Mouse (Mus musculus): ENCODE results near the gene Kctd17. TPM values are rescaled to one million over a fixed set of nuclear protein-coding genes. Genes with fewer than 3 reads are reported as not detected.

Kctd17 gene
- polyA plus RNA-seq, 1 experiment, result 78.0 TPM

- no peak for DNase-seq
- TF ChIP-seq POLR2A (IDR thresholded peaks at IDR 0.05; ENCODE audit: control insufficient read depth, extremely low read depth, insufficient read depth, low read length, poor library complexity) (no peak), CTCF (IDR thresholded peaks at IDR 0.05; ENCODE audit: borderline replicate concordance, control insufficient read depth, extremely low read depth, insufficient read depth, low read length, poor library complexity) (no peak)
- H3K27me3 ChIP-seq (ENCODE audit: control insufficient read depth, insufficient read depth, low read length), result no peaks in the 10 kb centered on the region
- no peaks in the 10 kb centered on the region for H3K36me3 ChIP-seq (ENCODE audit: control insufficient read depth, insufficient read depth, low read length)
- WGBS, result 55% methylated on average over 6 of the region's 6 CpGs
- no peak overlapping the region for H3K4me3 ChIP-seq (ENCODE audit: control insufficient read depth, insufficient read depth, low read length)
- H3K4me1 ChIP-seq (replicated peaks; ENCODE audit: control insufficient read depth, insufficient read depth, low read length), result peaks cover 2% of the 10 kb centered on the region
- no peak overlapping the region for H3K27ac ChIP-seq (ENCODE audit: control insufficient read depth, insufficient read depth, low read length)
Observed at GRCm38 (mm10) chr15:78466809-78467208, 38.4 kb downstream of the Kctd17 start.

DNA sequence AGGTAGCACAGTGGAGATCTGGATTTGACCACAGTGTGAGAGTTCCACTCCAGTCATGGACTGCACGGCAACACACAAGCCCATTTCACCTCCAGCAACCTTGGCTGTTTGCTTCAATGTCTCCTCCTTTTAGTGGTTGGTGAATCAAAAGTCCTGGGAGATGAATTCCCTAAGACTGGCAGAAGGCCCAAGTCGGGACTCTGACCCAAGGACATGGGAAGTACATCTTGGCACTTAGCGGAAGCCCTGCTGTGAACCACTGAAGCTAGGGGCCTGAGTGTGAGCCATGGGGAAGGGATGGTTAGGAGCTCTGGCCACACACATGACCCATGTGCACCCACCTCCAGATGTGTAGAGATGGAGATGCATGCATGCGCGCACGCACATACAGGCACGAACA, 39.2 kb downstream of the Kctd17 start:
- peaks cover 2% of the 10 kb centered on the region for H3K4me1 ChIP-seq (replicated peaks; ENCODE audit: control insufficient read depth, insufficient read depth, low read length)
- TF ChIP-seq POLR2A (IDR thresholded peaks at IDR 0.05; ENCODE audit: control insufficient read depth, extremely low read depth, insufficient read depth, low read length, poor library complexity) (no peak), CTCF (IDR thresholded peaks at IDR 0.05; ENCODE audit: borderline replicate concordance, control insufficient read depth, extremely low read depth, insufficient read depth, low read length, poor library complexity) (no peak)
- 97% methylated on average over 7 of the region's 7 CpGs for WGBS
- H3K36me3 ChIP-seq (ENCODE audit: control insufficient read depth, insufficient read depth, low read length), result no peaks in the 10 kb centered on the region
- no peak overlapping the region for H3K27ac ChIP-seq (ENCODE audit: control insufficient read depth, insufficient read depth, low read length)
- DNase-seq, result no peak
- no peak overlapping the region for H3K4me3 ChIP-seq (ENCODE audit: control insufficient read depth, insufficient read depth, low read length)
- no peaks in the 10 kb centered on the region for H3K27me3 ChIP-seq (ENCODE audit: control insufficient read depth, insufficient read depth, low read length)

DNA sequence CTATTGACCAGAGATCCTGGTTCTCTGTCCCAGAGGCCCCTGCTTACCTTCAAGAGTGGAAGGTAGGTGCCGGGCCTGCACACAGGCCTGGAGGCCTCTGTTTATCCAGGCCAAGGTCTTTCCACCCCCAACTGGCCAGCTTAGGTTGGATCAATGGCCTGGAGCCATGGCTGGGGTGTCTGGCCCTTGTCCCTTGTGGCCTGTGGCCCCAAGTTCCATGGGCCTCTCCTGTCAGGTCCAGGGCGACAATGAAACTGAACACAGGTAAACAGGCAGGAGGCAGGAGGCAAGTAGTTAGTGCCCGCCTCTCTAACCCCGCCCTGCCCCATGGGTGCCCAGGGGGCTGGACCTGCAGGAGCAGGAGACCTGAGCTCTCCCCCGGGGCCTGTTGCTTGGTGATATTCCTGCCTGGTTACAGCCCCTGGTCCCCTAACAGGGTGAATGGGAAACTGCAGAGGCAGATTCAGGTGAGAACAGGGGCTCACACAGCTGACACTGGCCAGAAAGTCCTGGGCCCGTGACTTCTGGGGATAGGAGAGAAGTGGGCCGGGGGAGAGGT, 40.1 kb downstream of the Kctd17 start, which contains the start of gene Tmprss6:
Gene Tmprss6, minus strand, starts transcription at position 256 of the 559 bp plus-strand sequence.
- TF ChIP-seq CTCF (IDR thresholded peaks at IDR 0.05; ENCODE audit: borderline replicate concordance, control insufficient read depth, extremely low read depth, insufficient read depth, low read length, poor library complexity), result no peak
- no peak for TF ChIP-seq POLR2A (IDR thresholded peaks at IDR 0.05; ENCODE audit: control insufficient read depth, extremely low read depth, insufficient read depth, low read length, poor library complexity)
- no peak for DNase-seq
- Histone ChIP-seq H3K4me3 (ENCODE audit: control insufficient read depth, insufficient read depth, low read length) (no peak within 1 kb of the TSS), H3K4me1 (replicated peaks; ENCODE audit: control insufficient read depth, insufficient read depth, low read length) (no peaks in the 10 kb centered on the region), H3K27ac (ENCODE audit: control insufficient read depth, insufficient read depth, low read length) (no peak within 1 kb of the TSS), H3K36me3 (ENCODE audit: control insufficient read depth, insufficient read depth, low read length) (no peaks in the 10 kb centered on the region), H3K27me3 (ENCODE audit: control insufficient read depth, insufficient read depth, low read length) (no peaks in the 10 kb centered on the region)
- 96% methylated on average over 7 of the region's 7 CpGs for WGBS

GRCm38 (mm10) chr15:78470495-78471276, 42.3 kb downstream of the Kctd17 start:
- 94% methylated on average over 4 of the region's 4 CpGs for WGBS
- Histone ChIP-seq H3K4me1 (replicated peaks; ENCODE audit: control insufficient read depth, insufficient read depth, low read length) (peaks cover 11% of the 10 kb centered on the region), H3K27ac (ENCODE audit: control insufficient read depth, insufficient read depth, low read length) (no peak overlapping the region), H3K27me3 (ENCODE audit: control insufficient read depth, insufficient read depth, low read length) (no peaks in the 10 kb centered on the region), H3K36me3 (ENCODE audit: control insufficient read depth, insufficient read depth, low read length) (no peaks in the 10 kb centered on the region), H3K4me3 (ENCODE audit: control insufficient read depth, insufficient read depth, low read length) (no peak overlapping the region)
- no peak for DNase-seq
- TF ChIP-seq CTCF (IDR thresholded peaks at IDR 0.05; ENCODE audit: borderline replicate concordance, control insufficient read depth, extremely low read depth, insufficient read depth, low read length, poor library complexity) (no peak), POLR2A (IDR thresholded peaks at IDR 0.05; ENCODE audit: control insufficient read depth, extremely low read depth, insufficient read depth, low read length, poor library complexity) (no peak)

DNA sequence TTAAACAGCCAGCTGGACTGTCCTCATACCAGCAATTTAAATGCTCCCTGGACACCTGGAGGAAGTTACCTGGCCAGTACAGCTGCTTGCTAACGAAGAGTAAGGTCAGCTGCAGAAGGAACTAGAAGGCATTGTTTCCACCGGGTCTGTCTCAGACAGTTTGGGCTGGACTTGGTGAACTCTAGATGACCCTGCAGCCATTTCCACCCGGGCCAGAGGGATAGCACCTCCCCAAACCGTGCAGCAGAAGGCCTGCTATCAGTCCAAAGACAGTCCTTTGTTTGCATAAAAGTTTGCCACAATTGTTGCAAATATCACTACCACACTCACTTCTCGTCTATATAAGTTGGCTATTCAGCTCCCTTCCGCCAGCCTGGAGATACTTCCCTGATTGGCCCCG, 43.5 kb downstream of the Kctd17 start:
- TF ChIP-seq CTCF (IDR thresholded peaks at IDR 0.05; ENCODE audit: borderline replicate concordance, control insufficient read depth, extremely low read depth, insufficient read depth, low read length, poor library complexity) (no peak), POLR2A (IDR thresholded peaks at IDR 0.05; ENCODE audit: control insufficient read depth, extremely low read depth, insufficient read depth, low read length, poor library complexity) (no peak)
- peaks cover 13% of the 10 kb centered on the region for H3K4me1 ChIP-seq (replicated peaks; ENCODE audit: control insufficient read depth, insufficient read depth, low read length)
- DNase-seq, result no peak
- H3K36me3 ChIP-seq (ENCODE audit: control insufficient read depth, insufficient read depth, low read length), result no peaks in the 10 kb centered on the region
- 54% methylated on average over 7 of the region's 7 CpGs for WGBS
- no peak overlapping the region for H3K27ac ChIP-seq (ENCODE audit: control insufficient read depth, insufficient read depth, low read length)
- no peaks in the 10 kb centered on the region for H3K27me3 ChIP-seq (ENCODE audit: control insufficient read depth, insufficient read depth, low read length)
- no peak overlapping the region for H3K4me3 ChIP-seq (ENCODE audit: control insufficient read depth, insufficient read depth, low read length)

- no peak for DNase-seq
- Histone ChIP-seq H3K27ac (ENCODE audit: control insufficient read depth, insufficient read depth, low read length) (no peak overlapping the region), H3K27me3 (ENCODE audit: control insufficient read depth, insufficient read depth, low read length) (no peaks in the 10 kb centered on the region), H3K4me1 (replicated peaks; ENCODE audit: control insufficient read depth, insufficient read depth, low read length) (peaks cover 13% of the 10 kb centered on the region), H3K36me3 (ENCODE audit: control insufficient read depth, insufficient read depth, low read length) (no peaks in the 10 kb centered on the region), H3K4me3 (ENCODE audit: control insufficient read depth, insufficient read depth, low read length) (no peak overlapping the region)
- no peak for TF ChIP-seq CTCF (IDR thresholded peaks at IDR 0.05; ENCODE audit: borderline replicate concordance, control insufficient read depth, extremely low read depth, insufficient read depth, low read length, poor library complexity)
- TF ChIP-seq POLR2A (IDR thresholded peaks at IDR 0.05; ENCODE audit: control insufficient read depth, extremely low read depth, insufficient read depth, low read length, poor library complexity), result no peak
- WGBS, result 92% methylated on average over 6 of the region's 6 CpGs
Observed at GRCm38 (mm10) chr15:78473442-78473841, 45.1 kb downstream of the Kctd17 start.

Data from thymus, adult 2 months (tissue).